Mouse (Mus musculus): Measurements from ENCODE around the gene Zswim4. TPM values are rescaled to one million over a fixed set of nuclear protein-coding genes. Genes with fewer than 3 reads are reported as not detected.

The Zswim4 gene
- polyA plus RNA-seq, 1 experiment from 2014 or later, result 7.6 TPM

DNA sequence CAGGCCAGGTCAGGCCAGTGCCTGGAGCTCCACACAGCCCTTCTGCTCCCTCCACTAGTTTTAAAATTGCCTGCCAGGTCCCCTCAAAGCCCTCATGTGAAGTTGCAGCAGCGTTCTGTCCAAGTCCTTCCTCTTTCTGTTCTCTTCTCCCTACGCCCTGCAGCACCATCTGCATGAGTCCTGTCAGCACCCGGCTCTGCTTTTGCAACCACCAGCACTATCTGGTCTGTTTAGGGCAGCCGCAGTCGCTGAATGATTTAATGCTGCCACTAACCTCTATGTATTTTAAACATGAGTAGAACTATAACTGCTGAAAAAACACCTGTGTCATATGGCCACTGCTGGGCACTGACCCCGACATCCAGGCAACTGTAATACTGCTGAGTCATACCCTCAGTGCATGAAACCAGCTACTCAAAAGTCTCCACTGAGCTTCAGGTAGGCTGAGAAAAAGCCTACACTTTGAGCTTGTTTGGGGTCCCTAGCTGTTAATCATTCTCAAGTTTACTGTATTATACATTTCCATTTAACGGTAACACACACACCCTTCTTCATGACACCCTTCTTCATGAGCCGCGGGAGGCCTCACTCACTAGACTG, 14.2 kb downstream of the Zswim4 start:
- Histone ChIP-seq H3K27ac (no peak overlapping the region), H3K4me2 (no peak overlapping the region), H3K4me1 (replicated peaks) (no peaks in the 10 kb centered on the region), H3K27me3 (no peaks in the 10 kb centered on the region), H3K9ac (no peak overlapping the region), H3K36me3 (peaks cover 86% of the 10 kb centered on the region), H3K4me3 (no peak overlapping the region), H3K9me3 (replicated peaks) (no peaks in the 10 kb centered on the region)
- ATAC-seq (replicated peaks; ENCODE audit: insufficient number of reproducible peaks, insufficient read depth, low FRiP score, low read depth), result no peak
- 84% methylated on average over 9 of the region's 9 CpGs for WGBS

DNA sequence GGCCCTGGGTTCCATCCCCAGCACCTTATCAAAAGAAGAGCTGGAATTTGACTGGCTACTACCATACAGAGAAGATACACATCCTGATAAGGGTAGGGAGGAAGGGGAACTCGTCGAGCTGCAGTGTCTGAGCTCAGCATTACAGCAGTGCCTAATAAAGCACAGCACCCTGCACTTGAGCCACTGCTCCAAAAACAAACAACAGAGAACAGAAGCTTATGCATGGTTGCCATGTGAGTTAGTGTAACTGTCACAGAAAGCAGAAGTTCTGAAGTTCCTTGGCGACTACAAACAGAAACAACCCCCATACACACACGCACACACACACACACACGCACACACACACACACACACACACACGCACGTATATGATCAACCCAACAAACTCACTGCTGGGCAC, 16.8 kb downstream of the Zswim4 start:
- no peak overlapping the region for H3K4me2 ChIP-seq
- H3K4me3 ChIP-seq, result no peak overlapping the region
- no peak overlapping the region for H3K27ac ChIP-seq
- H3K9ac ChIP-seq, result no peak overlapping the region
- no peaks in the 10 kb centered on the region for H3K9me3 ChIP-seq (replicated peaks)
- no peak for ATAC-seq (replicated peaks; ENCODE audit: insufficient number of reproducible peaks, insufficient read depth, low FRiP score, low read depth)
- WGBS, result 65% methylated on average over 7 of the region's 7 CpGs
- H3K36me3 ChIP-seq, result peaks cover 78% of the 10 kb centered on the region
- no peaks in the 10 kb centered on the region for H3K4me1 ChIP-seq (replicated peaks)
- H3K27me3 ChIP-seq, result no peaks in the 10 kb centered on the region

DNA sequence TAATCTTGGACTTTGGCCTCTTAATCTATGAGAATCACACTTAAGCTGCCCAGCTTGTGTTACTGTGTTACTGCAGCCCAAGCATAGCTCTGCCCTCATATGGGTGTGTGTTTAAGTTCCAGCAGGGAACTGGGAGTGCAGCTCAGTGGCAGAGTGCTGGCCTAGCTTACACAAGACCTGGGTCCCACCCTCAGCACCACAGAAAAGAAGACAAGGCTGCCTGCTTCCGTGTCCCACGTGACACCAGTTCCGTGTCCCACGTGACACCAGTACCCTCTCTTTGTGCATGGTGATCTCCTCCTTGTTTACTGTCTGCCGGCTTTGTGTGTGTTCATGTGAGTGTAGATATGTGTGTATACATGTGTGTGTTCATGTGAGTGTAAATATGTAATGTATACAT, 18.7 kb downstream of the Zswim4 start:
- H3K36me3 ChIP-seq, result peaks cover 81% of the 10 kb centered on the region
- H3K9me3 ChIP-seq (replicated peaks), result no peaks in the 10 kb centered on the region
- H3K4me2 ChIP-seq, result no peak overlapping the region
- 94% methylated on average over 5 of the region's 5 CpGs for WGBS
- H3K9ac ChIP-seq, result no peak overlapping the region
- H3K27ac ChIP-seq, result no peak overlapping the region
- no peaks in the 10 kb centered on the region for H3K27me3 ChIP-seq
- H3K4me1 ChIP-seq (replicated peaks), result no peaks in the 10 kb centered on the region
- H3K4me3 ChIP-seq, result no peak overlapping the region
- ATAC-seq (replicated peaks; ENCODE audit: insufficient number of reproducible peaks, insufficient read depth, low FRiP score, low read depth), result no peak

DNA sequence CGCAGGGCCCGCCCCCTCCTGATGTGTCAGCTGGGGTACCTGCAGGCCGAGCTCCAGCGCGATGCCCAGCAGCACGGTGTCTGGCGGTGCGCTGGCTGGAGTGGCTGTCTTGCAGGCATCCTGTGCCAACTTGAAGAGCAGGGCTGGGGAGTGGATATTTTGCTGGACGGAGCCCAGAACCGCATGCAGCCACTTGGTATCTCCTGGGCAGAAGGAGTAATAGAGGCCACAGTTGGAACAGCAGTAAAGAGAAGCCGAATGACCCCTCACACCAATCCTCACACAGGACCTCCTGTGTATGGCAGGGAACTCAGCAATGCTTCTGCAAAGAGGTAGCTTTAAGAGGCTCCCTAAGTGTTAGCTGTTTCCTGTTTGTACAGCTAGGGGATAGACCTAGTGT, 19.6 kb downstream of the Zswim4 start:
- Histone ChIP-seq H3K27me3 (no peaks in the 10 kb centered on the region), H3K4me1 (replicated peaks) (no peaks in the 10 kb centered on the region), H3K4me3 (no peak overlapping the region), H3K36me3 (peaks cover 80% of the 10 kb centered on the region), H3K9me3 (replicated peaks) (no peaks in the 10 kb centered on the region), H3K4me2 (no peak overlapping the region), H3K9ac (no peak overlapping the region), H3K27ac (no peak overlapping the region)
- no peak for ATAC-seq (replicated peaks; ENCODE audit: insufficient number of reproducible peaks, insufficient read depth, low FRiP score, low read depth)
- WGBS, result 90% methylated on average over 11 of the region's 11 CpGs

DNA sequence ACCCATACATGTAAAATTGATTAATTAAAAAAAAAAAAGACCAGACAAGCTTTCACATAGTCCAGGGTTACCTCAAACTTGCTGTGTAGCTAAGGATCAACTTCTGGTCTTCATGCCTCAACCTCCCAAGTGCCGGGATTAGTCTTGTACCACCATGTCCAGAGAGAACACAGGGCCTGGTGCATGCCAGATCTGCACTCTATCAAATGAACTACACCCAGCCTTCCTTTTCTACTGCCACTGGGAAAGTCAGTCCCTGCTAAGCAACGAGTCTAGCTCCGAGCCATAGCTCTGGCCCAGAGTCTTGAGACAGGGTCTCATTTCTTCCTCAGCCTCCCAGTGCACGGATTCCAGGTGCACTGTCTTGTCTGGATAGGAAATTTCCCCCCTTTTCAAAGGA, 23.6 kb downstream of the Zswim4 start:
- H3K9ac ChIP-seq, result no peak overlapping the region
- 77% methylated on average over 4 of the region's 4 CpGs for WGBS
- H3K4me1 ChIP-seq (replicated peaks), result peaks cover 25% of the 10 kb centered on the region
- H3K27me3 ChIP-seq, result no peaks in the 10 kb centered on the region
- H3K9me3 ChIP-seq (replicated peaks), result no peaks in the 10 kb centered on the region
- H3K36me3 ChIP-seq, result peaks cover 81% of the 10 kb centered on the region
- no peak overlapping the region for H3K27ac ChIP-seq
- ATAC-seq (replicated peaks; ENCODE audit: insufficient number of reproducible peaks, insufficient read depth, low FRiP score, low read depth), result no peak
- no peak overlapping the region for H3K4me3 ChIP-seq
- no peak overlapping the region for H3K4me2 ChIP-seq

DNA sequence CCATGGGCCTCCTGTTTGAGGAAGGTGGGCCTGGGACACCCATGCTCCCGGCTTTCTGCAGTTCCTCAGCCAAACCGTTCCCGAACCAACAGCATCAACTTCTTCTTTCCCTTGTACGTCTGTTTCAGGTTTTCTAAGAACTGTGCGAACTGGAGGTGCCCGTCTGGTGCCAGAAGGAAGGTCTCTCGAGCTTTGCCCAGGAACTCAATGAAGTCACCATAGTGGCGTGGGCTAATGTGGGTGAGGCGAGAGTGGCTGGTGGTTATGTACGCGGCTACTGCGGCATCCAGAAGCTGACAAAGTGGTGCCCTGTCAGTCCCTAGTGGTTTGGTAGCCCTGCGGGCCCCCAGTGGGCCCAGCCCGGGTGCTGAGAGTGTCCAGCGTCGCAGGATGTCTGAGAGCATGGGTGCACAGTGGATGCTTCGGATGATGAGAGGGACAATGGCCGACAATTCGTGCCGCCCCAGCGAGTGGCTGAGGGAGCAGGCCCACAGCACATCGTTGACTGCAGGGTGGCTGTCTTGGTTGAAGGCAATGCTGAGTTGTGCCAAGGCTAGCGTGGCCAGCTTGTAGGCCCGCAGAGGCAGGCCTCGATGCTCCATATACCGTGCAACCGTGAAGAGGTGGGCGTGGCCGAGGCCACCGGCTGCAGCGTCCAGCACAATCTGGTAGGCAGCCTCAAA, 24.8 kb downstream of the Zswim4 start:
- Histone ChIP-seq H3K36me3 (peaks cover 76% of the 10 kb centered on the region), H3K4me2 (no peak overlapping the region), H3K27ac (no peak overlapping the region), H3K4me3 (no peak overlapping the region), H3K9ac (no peak overlapping the region), H3K9me3 (replicated peaks) (no peaks in the 10 kb centered on the region), H3K4me1 (replicated peaks) (peaks cover 37% of the 10 kb centered on the region), H3K27me3 (no peaks in the 10 kb centered on the region)
- ATAC-seq (replicated peaks; ENCODE audit: insufficient number of reproducible peaks, insufficient read depth, low FRiP score, low read depth), result no peak
- WGBS, result 90% methylated on average over 31 of the region's 31 CpGs

DNA sequence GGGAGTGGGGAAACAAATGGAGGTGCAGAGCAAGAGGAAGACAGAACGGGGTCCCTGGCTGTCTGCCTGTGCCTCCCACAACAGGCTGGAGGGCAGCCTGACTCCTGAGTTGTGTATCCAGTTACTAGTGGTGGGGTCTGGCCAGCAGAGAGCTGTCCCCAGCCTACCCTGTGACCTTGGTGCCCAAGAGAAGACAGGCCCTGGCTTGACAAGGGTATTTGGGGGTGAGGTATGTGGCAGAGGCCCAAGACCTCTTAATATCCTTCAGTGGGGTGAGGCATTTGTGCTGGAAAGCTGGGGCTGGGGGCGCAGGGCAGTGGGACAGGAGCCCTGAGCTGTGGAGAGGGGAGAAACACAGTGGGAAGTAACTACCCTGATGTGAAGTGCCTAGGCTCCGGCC, 25.7 kb downstream of the Zswim4 start:
- Histone ChIP-seq H3K4me1 (replicated peaks) (peaks cover 41% of the 10 kb centered on the region), H3K9me3 (replicated peaks) (no peaks in the 10 kb centered on the region), H3K9ac (no peak overlapping the region), H3K27ac (peak overlapping the region; percentile 42), H3K4me3 (no peak overlapping the region), H3K36me3 (peaks cover 75% of the 10 kb centered on the region), H3K27me3 (no peaks in the 10 kb centered on the region), H3K4me2 (no peak overlapping the region)
- ATAC-seq (replicated peaks; ENCODE audit: insufficient number of reproducible peaks, insufficient read depth, low FRiP score, low read depth), result no peak
- WGBS, result 75% methylated on average over 3 of the region's 3 CpGs

DNA sequence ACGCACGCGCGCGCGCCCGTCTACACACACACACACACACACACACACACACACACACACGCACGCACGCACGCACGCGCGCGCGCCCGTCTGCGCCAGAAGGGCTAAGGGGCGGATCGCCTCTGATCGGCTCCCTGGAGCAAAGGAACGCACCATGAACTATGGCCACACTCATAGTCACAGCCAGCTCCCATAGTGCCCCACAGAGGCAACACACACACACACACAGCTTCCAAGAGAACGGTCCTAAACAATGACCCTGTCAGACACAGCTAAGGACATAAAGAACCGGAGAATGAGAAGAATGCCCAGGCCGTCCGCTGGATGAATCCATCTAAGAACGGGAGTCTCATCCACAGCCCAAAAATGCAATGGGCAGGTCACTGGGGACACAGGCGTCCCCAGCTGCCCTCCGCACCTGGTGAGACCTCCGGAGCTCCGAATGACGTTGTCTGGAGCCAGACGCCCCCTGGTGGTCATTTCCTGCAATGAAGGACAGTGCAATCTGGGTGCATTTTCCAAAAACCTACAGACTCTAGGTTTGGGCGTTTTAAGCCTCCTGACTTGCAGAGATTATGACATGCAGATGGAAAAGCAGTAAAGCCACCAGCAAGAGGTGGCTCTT, 26.6 kb downstream of the Zswim4 start:
- Histone ChIP-seq H3K27me3 (no peaks in the 10 kb centered on the region), H3K4me3 (no peak overlapping the region), H3K9ac (no peak overlapping the region), H3K4me1 (replicated peaks) (peaks cover 41% of the 10 kb centered on the region), H3K9me3 (replicated peaks) (no peaks in the 10 kb centered on the region), H3K36me3 (peaks cover 73% of the 10 kb centered on the region), H3K4me2 (0 out of 2 replicates have a peak overlapping the region, but pooled peaks have one; percentile 16), H3K27ac (peak overlapping the region; percentile 22; the same call in 1 of the 2 replicates)
- WGBS, result 55% methylated on average over 34 of the region's 34 CpGs
- peak; percentile 25; the same call in 1 of the 2 replicates for ATAC-seq (replicated peaks; ENCODE audit: insufficient number of reproducible peaks, insufficient read depth, low FRiP score, low read depth)

DNA sequence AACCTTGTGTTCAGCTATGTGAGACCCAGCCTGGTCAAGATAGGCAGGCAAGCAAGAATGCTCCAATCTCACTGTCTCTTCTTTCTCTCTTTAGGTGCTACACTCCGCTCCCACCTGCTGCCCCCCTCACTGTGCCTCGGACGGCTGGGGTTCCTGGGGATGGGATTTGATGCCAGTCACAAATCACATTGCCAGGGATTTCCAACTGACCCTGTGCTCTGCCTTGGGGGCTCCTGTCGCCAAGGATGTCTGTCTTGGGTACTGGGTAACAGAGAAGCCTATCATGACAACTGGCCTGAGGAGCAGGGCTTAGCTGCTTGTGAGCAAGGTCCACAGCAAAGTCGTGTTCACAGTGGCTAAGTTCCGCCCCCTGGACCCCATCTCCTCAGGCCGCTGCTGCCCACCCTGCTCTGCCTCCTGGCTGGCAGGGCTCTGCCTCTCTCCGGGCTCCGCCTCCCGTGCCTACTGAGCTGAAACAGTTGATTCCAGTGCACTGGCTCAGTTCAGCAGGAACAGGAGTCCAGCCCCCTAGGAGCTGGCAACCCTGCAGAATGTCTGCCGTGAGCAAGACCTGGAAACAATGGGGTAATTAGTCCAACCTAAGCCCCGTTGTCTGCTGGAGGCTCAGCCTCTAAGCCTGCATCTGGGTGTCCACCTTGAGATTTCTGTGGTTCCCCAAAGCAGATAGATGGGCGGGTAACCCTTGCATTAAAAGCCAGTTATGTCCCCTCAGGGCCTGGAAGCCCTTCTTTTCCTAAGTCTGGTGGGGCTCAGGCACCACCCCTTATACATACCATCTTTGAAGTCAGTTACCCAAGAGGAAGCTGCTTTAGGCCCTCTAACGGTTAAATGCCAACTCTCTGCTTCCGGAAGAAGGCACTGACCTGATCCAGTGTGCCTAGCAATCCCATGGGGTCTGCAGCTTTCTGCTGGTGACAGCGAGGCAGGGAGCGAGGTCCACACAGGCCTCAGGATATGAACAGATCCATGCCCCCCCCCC, 28.2 kb downstream of the Zswim4 start:
- 70% methylated on average over 17 of the region's 17 CpGs for WGBS
- peak overlapping the region; percentile 81 for H3K27ac ChIP-seq
- no peak for ATAC-seq (replicated peaks; ENCODE audit: insufficient number of reproducible peaks, insufficient read depth, low FRiP score, low read depth)
- no peaks in the 10 kb centered on the region for H3K27me3 ChIP-seq
- no peaks in the 10 kb centered on the region for H3K9me3 ChIP-seq (replicated peaks)
- no peak overlapping the region for H3K4me2 ChIP-seq
- 0 out of 2 replicates have a peak overlapping the region, but pooled peaks have one; percentile 28 for H3K9ac ChIP-seq
- peaks cover 48% of the 10 kb centered on the region for H3K4me1 ChIP-seq (replicated peaks)
- H3K36me3 ChIP-seq, result peaks cover 67% of the 10 kb centered on the region
- H3K4me3 ChIP-seq, result no peak overlapping the region

DNA sequence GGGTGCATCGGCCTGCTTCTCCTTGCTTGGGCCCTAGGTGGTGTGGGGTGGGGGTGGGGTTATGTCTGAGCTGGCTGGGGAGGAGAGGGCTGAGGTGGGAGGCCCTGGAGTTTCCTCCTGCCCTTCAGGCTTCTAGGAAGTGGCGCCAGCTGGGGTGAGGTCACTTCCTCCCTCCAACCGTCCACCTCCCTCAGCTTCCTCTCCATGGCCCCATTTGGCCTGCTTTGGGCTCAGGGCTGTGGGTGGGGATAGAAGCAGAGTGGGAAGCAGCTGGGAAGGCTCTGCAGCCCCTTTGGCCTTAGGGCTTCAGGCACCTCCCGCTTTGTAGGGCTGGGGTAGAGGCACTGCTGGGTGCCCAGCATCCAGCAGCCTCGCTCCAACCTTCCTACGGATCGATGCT, 29.0 kb downstream of the Zswim4 start:
- Histone ChIP-seq H3K4me1 (replicated peaks) (peaks cover 56% of the 10 kb centered on the region), H3K4me2 (peak overlapping the region; percentile 21; the same call in 1 of the 2 replicates)

DNA sequence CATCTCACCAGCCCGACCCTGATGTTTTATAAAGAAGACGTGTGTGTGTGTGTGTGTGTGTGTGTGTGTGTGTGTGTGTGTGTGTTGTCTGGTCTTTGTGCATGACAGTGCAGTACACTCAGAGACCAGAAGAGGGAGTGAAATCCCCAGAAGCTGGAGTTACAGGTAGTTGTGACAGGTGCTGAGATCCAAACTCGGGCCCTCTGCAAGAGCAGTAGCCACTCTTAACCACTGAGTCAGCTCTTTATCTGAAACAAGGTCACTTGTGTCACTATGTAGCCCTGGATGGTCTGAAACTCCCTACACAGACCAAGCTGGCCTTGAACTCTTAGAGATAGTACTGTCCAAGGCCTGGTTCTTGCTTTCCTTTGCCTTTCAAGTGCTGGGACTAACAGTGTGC, 30.2 kb downstream of the Zswim4 start:
- Histone ChIP-seq H3K4me3 (no peak overlapping the region), H3K4me1 (replicated peaks) (peaks cover 68% of the 10 kb centered on the region), H3K27me3 (no peaks in the 10 kb centered on the region), H3K4me2 (no peak overlapping the region), H3K9ac (no peak overlapping the region), H3K36me3 (peaks cover 48% of the 10 kb centered on the region), H3K9me3 (replicated peaks) (no peaks in the 10 kb centered on the region), H3K27ac (peak overlapping the region; percentile 81)
- 86% methylated on average over 3 of the region's 3 CpGs for WGBS
- no peak for ATAC-seq (replicated peaks; ENCODE audit: insufficient number of reproducible peaks, insufficient read depth, low FRiP score, low read depth)

More for the DNA sequence above, 29.0 kb downstream of the Zswim4 start:
- H3K9me3 ChIP-seq (replicated peaks), result no peaks in the 10 kb centered on the region
- peaks cover 60% of the 10 kb centered on the region for H3K36me3 ChIP-seq
- no peak; the same call in 1 of the 2 replicates for ATAC-seq (replicated peaks; ENCODE audit: insufficient number of reproducible peaks, insufficient read depth, low FRiP score, low read depth)
- H3K9ac ChIP-seq, result peak overlapping the region; percentile 28; the same call in 1 of the 2 replicates
- peak overlapping the region; percentile 81 for H3K27ac ChIP-seq
- H3K27me3 ChIP-seq, result no peaks in the 10 kb centered on the region
- 52% methylated on average over 7 of the region's 7 CpGs for WGBS
- no peak overlapping the region for H3K4me3 ChIP-seq

All from heart, embryonic 15.5 days (tissue).